Mouse (Mus musculus) right cerebral cortex, postnatal 4 days (tissue): Measurements from ENCODE around the gene Mrgpra2a.
"Not testable (repeated sequence)": the region's sequence is repeated elsewhere in the genome, so short reads cannot be mapped to it uniquely, and the experiment has no call there.

ENCODE experiments used
- DNase-seq: peaks from one replicate; pipeline ENCODE4 v3.0.0-alpha.2; 2022

The Mrgpra2a gene

DNA sequence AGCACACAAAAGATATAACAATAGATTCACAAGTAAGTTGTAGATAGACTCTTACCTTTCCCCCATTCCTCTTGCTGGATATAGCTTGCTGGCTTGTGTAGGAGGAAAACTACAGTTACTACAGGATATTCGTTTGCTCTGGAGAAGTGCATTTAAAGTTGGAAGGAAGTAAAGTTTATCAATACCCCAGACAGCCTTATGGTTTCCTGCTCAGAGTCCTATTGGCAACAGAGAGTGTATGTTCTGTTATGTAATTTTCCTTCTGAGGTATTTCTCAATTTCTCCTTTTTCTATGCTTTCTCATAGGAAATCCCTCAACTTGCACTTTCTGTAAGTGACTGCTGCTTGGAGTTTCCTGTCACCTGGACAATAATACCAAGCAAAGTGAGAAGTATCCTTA is at the start of gene Mrgpra2a:
TSS of gene Mrgpra2a (minus strand) at position 125 of the 400 bp plus-strand sequence.
- not testable (repeated sequence) for DNase-seq

DNA sequence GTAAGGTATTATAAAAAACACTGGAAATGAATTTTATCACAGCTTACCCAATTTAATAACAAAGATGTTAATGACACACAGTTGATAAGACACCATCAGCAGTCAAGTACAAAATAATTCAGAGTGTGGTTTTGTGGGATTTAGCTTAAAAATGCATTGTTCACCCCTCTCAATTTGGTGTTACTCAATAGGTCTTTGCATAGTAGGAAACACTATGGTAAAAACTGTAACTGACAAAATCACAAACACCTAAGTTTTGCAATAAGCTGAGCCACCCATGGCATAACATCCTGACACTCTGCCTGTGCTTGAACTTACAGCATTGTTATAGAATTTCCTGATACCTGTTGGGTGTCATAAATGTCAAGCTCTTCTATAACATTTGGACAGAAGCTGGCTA is 39.3 kb upstream of the Mrgpra2a start:
- not testable (repeated sequence) for DNase-seq

DNA sequence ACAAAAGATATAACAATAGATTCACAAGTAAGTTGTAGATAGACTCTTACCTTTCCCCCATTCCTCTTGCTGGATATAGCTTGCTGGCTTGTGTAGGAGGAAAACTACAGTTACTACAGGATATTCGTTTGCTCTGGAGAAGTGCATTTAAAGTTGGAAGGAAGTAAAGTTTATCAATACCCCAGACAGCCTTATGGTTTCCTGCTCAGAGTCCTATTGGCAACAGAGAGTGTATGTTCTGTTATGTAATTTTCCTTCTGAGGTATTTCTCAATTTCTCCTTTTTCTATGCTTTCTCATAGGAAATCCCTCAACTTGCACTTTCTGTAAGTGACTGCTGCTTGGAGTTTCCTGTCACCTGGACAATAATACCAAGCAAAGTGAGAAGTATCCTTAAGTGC is 37.5 kb upstream of the Mrgpra2a start:
- not testable (repeated sequence) for DNase-seq

DNA sequence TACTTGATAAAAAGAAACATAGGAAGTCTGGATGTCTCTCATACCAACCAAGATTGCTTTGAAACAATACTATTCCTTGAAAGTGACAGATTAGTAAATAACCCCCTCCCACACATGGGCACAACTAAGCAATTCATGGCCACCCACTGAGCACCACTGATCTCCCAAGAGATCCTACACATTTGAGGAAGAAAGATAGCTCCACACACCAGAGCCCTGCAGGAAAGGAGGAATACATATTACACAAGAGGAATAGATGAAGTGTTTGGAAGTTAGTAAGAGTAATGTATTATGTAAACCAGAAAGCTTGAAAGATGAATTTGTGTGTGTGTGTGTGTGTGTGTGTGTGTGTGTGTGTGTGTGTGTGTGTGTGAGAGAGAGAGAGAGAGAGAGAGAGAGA is 31.2 kb upstream of the Mrgpra2a start:
- not testable (repeated sequence) for DNase-seq

DNA sequence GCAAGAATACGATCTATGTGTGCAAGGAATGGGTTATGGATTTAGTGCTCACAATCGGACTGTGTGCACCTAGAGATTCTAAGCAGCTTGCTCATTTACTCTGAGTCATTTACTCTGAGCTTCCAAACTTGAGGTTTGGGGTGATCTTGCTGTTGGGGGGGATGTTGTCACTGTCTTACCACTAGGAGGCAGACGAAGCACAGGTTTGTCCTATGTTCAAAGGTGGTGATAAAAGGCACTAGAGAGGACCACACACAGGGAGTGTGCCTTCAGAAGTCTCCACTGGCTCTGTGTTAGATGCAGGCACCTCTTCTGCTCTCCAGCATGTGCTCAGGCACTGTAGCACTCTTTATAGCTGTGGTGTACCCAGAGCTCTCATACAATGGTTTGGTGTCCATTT is 22.0 kb upstream of the Mrgpra2a start:
- not testable (repeated sequence) for DNase-seq

DNA sequence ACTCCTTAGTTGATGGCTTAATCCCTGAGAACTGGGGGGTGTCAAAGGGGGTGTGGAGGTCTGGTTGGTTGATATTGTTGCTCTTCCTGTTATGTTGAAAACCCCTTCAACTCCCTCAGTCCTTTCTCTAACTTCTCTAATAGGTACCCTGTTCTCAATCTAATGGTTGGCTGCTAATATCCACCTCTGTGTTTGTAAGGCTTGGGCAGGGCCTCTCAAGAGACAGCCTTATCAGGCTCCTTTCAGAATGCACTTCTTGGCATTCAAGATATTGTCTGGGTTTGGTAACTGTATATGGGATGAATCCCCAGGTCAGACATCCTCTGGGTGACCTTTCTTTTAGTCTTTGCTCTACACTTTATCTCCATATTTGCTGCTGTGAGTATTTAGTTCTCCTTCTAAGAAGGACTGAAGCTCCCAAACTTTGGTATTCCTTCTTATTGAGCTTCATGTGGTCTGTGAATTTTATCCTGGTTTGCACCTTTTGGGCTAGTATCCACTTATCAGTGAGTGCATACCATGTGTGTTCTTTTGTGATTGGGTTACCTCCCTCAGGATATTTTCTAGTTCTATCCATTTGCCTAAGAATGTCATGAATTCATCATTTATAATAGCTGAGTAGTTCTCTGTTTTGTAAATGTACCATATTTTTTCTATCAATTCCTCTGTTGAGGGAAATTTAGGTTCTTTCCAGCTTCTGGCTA is 13.5 kb upstream of the Mrgpra2a start:
- not testable (repeated sequence) for DNase-seq

DNA sequence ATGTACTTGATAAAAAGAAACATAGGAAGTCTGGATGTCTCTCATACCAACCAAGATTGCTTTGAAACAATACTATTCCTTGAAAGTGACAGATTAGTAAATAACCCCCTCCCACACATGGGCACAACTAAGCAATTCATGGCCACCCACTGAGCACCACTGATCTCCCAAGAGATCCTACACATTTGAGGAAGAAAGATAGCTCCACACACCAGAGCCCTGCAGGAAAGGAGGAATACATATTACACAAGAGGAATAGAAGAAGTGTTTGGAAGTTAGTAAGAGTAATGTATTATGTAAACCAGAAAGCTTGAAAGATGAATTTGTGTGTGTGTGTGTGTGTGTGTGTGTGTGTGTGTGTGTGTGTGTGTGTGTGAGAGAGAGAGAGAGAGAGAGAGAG is 6.2 kb downstream of the Mrgpra2a start:
- DNase-seq = not testable (repeated sequence)

DNA sequence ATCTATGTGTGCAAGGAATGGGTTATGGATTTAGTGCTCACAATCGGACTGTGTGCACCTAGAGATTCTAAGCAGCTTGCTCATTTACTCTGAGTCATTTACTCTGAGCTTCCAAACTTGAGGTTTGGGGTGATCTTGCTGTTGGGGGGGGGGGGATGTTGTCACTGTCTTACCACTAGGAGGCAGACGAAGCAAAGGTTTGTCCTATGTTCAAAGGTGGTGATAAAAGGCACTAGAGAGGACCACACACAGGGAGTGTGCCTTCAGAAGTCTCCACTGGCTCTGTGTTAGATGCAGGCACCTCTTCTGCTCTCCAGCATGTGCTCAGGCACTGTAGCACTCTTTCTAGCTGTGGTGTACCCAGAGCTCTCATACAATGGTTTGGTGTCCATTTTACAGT is 15.5 kb downstream of the Mrgpra2a start:
- DNase-seq = not testable (repeated sequence)

DNA sequence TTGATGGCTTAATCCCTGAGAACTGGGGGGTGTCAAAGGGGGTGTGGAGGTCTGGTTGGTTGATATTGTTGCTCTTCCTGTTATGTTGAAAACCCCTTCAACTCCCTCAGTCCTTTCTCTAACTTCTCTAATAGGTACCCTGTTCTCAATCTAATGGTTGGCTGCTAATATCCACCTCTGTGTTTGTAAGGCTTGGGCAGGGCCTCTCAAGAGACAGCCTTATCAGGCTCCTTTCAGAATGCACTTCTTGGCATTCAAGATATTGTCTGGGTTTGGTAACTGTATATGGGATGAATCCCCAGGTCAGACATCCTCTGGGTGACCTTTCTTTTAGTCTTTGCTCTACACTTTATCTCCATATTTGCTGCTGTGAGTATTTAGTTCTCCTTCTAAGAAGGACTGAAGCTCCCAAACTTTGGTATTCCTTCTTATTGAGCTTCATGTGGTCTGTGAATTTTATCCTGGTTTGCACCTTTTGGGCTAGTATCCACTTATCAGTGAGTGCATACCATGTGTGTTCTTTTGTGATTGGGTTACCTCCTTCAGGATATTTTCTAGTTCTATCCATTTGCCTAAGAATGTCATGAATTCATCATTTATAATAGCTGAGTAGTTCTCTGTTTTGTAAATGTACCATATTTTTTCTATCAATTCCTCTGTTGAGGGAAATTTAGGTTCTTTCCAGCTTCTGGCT is 24.0 kb downstream of the Mrgpra2a start:
- DNase-seq = not testable (repeated sequence)

DNA sequence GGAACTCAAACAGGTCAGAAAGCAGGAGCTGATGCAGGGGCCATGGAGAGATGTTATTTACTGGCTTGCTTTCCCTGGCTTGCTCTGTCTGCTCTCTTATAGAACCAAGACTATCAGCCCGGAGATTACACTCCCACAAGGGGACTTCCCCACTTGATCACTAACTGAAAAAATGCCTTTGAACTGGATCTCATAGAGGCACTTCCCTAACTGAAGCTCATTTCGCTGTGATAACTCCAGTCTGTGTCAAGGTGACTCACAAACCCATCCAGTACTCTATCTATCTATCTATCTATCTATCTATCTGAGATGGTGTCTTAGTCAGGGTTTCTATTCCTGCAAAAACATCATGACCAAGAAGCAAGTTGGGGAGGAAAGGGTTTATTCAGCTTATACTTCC is 41.3 kb downstream of the Mrgpra2a start:
- DNase-seq = no peak

DNA sequence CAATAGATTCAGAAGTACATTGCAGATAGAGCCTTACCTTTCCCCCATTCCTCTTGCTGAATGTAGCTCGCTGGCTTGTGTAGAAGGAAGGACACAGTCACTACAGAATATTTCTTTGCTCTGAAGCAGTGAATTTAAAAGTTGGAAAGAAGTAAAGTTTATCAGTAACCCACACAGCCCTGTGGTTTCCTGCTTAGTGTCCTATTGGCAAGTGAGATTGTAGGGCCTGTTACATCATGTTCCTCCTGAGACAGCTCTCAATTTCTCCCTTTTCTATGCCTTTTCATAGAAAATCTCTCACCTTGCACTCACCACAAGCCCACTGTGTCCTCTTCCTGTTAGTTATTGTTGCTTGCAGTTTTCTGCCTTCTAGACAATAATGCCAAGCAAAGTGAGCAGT is 42.4 kb downstream of the Mrgpra2a start:
- no peak for DNase-seq

DNA sequence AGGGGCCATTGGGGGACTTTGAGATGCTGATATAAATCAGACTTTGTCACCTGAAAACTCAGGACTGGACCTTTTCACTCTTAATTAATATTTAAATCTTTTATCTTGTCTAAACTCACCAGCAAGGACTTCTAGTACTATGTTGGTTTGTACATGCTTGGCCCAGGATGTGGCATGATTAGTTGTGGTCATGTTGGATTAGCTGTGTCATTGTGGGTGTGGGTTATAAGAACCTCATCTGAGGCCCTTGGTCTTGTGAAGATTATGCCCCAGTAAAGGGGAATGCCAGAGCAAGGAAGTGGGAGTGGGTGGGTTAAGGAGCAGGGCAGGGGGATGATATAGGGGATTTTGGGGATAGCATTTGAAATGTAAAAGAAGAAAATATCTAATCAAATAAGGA is 50.8 kb downstream of the Mrgpra2a start:
- DNase-seq = no peak
